Mouse (Mus musculus) induced T-regulatory cell, adult 2 months (primary cell): ENCODE measurements around the gene Ntm.

Source experiments
- DNase-seq: peaks from one replicate; pipeline ENCODE4 v3.0.0-alpha.2; 2012; ENCODE audit warnings: low read depth

The Ntm gene

DNA sequence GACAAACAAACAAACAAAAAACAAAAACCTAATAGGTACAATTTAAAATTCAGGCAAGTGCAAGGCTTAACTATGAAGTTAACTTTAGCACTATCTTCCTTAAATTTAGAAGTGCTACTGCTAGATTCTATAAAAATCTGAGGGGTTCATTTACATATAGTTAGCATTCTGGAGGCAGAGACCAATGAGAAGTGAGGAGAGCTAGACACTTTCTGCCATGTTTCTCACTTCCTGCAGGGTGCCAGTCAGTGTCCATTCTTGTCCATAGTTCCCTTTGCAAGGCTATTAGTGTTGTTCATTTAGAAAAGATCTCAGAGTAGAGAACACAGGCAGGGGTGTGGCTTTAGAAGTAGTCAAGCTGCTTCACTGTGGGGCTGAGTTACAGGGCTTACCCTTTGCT lies 208.6 kb downstream of the Ntm start:
- no peak for DNase-seq

- DNase-seq = no peak
Measured at GRCm38 (mm10) chr9:29751396-29751795, 211.5 kb downstream of the Ntm start.

DNA sequence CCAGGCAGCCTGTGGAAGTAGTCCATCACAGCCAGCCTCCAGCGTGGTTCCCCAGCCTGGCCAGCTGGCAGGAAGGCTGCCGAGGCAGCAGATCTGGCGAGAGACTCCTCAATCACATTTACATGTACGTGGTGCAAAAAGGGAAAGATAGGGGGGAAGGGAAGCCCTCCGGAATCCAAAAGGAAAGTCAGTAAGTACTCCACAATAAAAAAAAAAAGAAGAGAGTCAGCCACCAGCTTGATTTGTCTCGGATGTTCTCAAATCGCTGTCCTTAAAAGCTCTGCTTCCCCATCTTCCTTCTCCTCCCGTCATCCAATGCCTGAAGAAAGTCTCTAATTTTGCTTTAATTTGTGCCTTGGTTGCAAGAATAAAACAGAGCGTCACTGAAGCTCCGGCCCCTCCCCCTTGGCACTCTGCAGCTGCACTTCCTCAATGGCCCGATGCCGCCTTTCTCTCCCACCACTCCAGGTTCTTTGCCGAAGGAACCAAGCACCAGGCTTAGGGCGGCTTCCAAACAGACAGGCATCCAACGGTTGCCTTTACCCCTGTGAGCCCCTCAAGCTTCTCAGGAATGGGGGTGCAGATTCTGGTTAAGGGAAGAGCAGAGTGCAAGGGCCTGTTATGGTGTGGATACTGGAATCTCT lies 212.4 kb downstream of the Ntm start:
- DNase-seq = no peak

- DNase-seq = no peak
Measured at GRCm38 (mm10) chr9:29748070-29748469, 214.9 kb downstream of the Ntm start.

- DNase-seq = no peak
Measured at GRCm38 (mm10) chr9:29738835-29739526, 224.0 kb downstream of the Ntm start.

- no peak for DNase-seq
Measured at GRCm38 (mm10) chr9:29736031-29736430, 226.9 kb downstream of the Ntm start.

GRCm38 (mm10) chr9:29732895-29733294 lies 230.0 kb downstream of the Ntm start:
- no peak for DNase-seq

DNA sequence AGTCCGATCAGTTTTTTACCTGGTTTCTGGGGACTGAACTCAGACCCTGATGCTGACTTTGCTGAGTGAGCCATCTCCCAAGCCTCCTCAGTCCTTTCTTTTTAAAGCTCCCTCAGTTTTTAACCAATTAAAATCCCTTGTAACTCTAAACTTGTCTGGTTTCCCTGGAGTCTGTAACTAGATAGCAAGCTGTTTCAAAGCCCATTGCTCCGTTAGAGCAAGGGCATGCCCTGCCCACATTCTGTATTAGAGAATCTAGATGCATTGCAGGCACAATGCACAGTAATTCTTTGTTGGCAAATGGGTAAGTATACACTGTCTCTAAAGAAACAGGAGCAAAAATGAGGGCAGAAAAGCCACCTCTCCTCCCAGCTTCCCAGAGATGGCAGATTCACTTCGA lies 231.3 kb downstream of the Ntm start:
- DNase-seq = no peak

DNA sequence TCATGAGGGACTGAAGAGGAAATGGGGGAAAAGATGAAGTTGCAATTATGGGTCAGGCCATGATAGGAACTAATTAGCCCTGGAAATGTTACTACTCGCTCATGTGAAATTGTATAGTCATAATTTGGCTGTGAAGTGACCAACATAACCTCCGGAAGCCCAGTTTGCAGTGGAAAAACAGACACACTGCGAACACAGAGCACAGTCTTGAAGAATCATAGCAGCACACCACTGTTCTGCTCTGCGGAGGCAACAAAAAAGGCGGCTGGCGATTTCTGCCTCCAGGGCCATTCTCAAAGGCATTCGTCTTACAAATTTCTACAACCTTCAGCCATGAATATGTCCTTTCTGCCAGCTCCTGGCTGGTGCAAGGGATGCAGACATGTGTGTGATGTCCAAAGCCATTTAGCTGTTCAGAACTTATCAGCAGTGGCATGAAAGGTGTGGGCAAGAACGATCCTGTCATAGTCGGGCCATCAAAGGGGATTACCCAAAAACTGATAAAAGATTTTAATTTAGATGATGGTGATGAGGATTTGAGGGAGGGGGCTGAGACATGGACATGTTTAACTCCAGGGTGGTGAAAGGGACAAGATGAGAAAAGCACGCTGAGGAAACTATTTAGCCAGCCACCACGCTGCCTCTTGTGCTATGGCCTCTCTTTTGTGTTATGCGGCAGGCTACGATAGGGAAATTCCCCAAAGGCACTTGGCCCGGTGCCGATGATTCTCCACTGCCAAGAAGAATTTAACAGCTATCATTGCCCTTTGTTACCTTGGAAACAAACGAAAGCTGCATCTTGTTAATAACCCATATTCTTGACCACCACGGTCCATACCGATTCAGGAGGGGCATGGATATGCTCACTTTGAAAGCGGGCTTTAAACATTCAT lies 235.2 kb downstream of the Ntm start:
- DNase-seq = no peak

DNA sequence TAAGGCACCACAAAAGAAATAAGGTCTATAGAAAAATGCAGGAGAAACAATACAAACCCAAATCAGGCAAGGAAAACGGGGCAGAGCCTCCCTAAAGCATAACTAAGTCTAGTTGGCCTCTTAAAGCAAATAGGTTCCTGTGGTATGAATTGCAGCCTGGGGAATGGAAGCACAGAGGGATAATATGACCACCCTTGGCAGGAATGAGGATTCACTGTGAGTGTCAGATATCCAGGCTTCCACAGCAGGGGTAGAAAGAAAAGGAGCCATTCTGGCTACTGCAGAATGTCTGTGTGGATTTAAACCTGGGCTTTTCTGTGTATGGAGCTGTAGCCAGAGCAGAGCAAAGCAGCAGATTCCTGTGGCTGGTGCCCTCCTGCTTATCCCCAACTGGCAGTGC lies 241.5 kb downstream of the Ntm start:
- DNase-seq = no peak

GRCm38 (mm10) chr9:29716795-29717194 lies 246.1 kb downstream of the Ntm start:
- DNase-seq = no peak

DNA sequence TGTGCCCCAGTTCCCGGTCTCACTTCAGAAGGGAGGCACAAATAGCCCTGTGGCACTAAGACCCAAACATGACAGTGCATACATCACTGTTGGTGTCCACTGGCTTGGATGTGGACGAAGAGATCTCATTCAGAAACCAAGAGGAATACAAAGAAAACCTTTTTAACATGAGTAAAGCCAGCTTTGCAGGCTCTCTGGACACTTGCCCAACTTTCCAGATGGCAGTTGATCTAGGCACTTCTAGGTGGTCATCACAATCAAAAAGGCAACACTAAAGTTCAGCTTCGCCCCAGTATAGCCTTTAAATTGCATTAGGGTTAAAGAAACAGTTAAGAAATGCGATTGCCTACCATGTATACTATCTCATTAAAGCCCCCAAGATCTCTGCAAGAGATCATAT lies 264.7 kb downstream of the Ntm start:
- no peak for DNase-seq

GRCm38 (mm10) chr9:29694151-29694550 lies 268.8 kb downstream of the Ntm start:
- DNase-seq = no peak

DNA sequence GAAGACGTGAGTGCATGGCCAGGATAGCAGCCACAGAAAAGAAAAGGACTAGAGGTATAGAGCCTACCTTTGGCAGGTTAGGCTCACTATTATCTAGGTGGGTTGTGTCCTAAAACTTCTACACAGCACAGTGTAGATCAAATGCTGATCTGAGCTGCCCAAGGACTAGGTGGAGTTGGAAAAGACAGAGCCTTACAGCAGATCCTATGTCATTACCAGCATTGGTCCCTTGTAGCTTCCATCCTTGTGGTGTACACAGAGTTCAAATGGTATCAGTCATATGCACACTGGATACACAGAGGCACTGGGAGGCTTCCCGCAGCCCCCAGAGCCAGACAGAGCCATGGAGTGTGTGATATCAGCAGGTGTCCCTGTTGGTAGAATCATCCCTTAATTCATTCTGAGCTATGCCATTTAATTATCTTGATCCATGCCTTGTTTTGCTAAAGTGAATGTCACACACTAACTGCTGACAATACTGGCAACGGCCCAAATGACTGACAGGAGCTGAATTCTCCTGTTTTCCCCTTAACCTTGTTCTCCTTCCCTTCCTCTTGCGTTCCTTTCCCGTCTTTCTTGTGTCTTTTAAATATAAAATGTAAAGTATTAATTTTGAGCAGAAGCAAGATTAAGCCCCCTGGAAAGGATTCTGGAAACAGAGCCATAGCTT lies 271.6 kb downstream of the Ntm start:
- no peak for DNase-seq

- no peak for DNase-seq
Measured at GRCm38 (mm10) chr9:29682224-29682623, 280.7 kb downstream of the Ntm start.

DNA sequence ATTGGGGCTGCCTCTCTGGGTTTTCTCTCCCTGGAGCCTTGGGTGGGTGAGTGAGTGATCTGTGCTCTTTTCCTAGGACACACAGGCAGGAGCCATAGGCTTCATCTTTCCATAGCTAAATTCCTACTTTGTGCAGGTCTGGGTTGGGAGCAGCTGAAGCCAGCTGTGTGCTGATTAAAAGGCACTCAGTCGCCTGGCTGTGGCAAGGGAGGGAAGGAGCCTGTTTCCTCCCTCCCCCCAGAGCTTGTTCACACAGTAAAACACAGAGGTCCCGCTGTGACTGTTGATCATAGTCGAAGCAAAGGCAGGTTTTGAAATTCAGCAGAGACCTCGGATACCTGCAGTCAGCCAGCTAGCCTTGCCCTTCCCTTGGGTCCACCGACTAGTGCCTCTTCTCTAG lies 282.3 kb downstream of the Ntm start:
- no peak for DNase-seq

DNA sequence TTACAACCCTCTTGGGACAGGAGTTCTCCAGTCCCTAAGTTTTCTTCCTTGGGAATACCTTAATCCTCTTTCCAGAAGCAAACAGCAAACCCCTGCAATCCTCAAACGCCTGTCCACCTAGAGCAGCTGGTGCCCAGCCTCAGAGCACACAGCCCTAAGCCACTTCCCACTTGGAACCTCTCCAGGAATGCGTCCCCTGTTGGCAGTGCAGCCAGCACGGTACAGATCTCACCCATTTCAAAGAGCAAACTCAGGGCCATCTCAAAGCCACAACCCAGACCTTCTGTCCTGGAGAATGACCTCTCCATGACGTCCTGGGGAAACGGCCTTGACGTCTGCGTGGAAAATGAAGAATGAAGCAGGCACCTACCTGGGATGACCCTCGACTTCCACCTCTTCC lies 289.0 kb downstream of the Ntm start:
- DNase-seq = no peak

DNA sequence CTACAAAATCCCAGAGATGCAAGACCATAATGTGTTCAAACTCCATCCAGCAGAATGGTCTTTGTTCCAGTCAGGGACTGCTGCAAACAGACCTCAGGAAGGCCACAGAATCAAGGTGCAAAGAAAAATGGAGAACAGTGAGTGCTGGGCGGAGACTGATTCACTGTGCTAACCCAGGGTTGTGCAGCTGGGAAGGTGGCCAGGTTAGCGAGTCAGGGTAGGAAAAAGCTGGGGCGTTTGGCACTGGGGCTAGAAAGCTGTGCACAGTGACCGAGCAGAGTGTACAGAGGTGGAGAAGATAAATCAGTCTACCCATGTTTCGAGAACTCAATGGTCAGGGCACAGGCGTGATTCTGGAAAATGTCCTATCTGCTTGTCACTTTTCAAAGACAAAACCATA lies 291.1 kb downstream of the Ntm start:
- DNase-seq = no peak

GRCm38 (mm10) chr9:29663286-29663685 lies 299.7 kb downstream of the Ntm start:
- no peak for DNase-seq

GRCm38 (mm10) chr9:29661468-29662145 lies 301.3 kb downstream of the Ntm start:
- DNase-seq = peak; percentile 18

DNA sequence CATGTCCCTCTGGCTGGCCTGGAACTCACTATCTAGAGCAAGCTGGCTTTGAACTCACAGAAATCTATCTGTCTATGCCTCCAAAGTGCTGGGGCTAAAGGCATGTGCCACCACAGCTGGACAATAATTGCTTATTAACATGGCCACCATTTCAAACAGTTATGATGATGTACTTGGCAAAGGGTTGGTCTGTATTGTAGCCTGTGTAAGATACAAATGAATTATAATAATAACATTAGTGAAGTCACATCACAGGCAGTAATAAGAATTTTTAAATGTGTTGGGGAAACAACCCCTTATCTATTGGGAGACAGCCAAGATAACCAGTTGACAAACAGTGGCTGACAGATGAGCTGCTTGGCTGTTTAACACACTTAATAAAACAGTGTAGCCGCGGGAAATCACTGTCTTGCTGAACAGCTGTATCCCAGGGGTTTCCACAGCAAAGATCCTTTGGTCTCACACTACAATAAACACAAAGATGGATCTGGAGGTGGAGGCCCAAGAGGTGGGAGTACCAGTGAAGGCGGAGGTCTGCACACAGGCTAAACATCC lies 302.8 kb downstream of the Ntm start:
- no peak for DNase-seq
